Mouse (Mus musculus) macrophage (primary cell): ENCODE data around the gene Scgb1c1. TPM values are rescaled to one million over a fixed set of nuclear protein-coding genes. Genes with fewer than 3 reads are reported as not detected.

ENCODE experiments used
- H3K27ac ChIP-seq: fragments of 350-480 bp; formaldehyde crosslinking; 2 replicates; pipeline ENCODE4 v1.9.0; 2021
- H3K36me3 ChIP-seq: fragments of 350-480 bp; formaldehyde crosslinking; 2 replicates; pipeline ENCODE4 v1.9.0; 2021; ENCODE audit errors: inconsistent target
- H3K4me3 ChIP-seq: fragments of 350-480 bp; formaldehyde crosslinking; 2 replicates; pipeline ENCODE4 v1.9.0; 2021; ENCODE audit errors: inconsistent target
- H3K79me2 ChIP-seq: fragments of 350-480 bp; formaldehyde crosslinking; 2 replicates; pipeline ENCODE4 v1.9.0; 2021; ENCODE audit errors: inconsistent target
- WGBS: methylation state at CpG from one replicate; pipeline ENCODE4 v1.1.7; 2026; ENCODE audit warnings: inconsistent platforms; ENCODE audit not compliant: missing documents; 5-methylcytosine and 5-hydroxymethylcytosine counted together
- polyA plus RNA-seq: library from polyadenylated mRNA; stranded (reverse); fragments of 250-400 nt; gene quantifications from 3 replicates; pipeline ENCODE4 v1.2.4, GENCODE M21; 2018; ENCODE audit warnings: inconsistent platforms

Scgb1c1 gene
- polyA plus RNA-seq, 1 experiment from 2014 or later, result not detected

DNA sequence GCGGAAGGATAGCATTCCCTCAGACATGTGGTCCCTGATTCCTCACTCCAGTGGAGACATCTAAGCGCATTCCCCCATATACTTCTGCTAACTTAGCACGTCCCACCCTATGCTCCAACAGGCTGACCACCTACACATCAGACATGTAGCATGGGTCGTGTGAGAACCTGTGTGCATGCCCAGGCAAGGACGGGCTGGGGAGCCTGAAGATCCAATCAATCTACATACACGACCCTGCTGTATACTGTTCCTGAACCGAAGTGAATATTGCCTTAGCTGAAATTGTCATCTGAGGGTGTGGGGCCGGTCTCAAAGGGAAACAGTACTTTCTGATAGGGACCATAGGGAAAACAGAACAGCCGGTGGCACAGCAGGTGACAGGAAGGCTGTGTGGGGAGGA is 9.8 kb downstream of the Scgb1c1 start:
- peaks cover 32% of the 10 kb centered on the region for H3K36me3 ChIP-seq
- WGBS, result 65% methylated on average over 8 of the region's 9 CpGs
- peaks cover 66% of the 10 kb centered on the region for H3K79me2 ChIP-seq
- peak overlapping the region; percentile 91 for H3K27ac ChIP-seq
- peak overlapping the region; percentile 90 for H3K4me3 ChIP-seq

DNA sequence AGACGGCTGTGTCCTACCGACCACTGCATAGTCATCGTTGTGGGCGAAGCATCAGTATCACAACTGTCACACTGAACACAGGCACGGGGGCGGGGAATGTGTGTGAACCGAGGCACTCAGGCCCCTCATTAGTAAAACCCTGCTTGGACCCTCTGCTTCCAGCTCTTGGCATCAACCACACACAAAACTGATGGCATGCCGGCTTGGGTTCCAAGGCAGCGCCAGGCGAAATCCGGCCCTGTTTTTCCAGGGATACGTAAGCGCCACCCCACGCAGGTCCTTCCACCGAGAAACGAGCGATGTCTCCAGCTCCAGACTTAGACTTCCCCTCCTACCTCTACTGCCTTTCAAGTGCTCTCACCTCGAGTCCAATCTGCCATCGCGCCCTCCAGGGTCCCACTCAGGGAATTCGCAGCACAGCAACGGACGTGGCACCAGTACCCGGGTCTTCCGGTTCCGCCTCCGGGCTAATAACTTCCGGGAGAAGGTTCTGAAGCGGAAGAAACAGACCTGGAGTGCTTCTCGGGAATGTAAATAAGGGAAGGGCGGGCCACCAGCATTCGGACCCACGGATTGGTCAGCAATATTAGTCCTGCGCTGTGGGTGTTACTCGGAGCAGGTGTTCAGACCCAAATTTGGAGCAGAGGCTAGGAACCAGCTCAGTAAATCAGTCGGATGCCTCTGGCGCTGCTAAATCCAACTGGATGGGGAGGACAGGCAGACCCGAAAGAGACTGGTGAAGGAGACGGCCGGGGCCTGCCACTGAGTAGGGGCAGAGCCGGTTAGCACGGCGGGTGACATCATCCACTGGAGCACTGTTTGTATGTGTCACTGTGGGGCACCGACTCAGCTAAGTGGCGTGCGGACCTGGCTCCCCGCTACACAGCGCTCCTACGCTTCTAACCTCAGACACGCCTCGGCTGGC is 10.8 kb downstream of the Scgb1c1 start, which contains the start of gene Gm45785:
Gene Gm45785 (minus strand): TSS at position 472 of the 925 bp plus-strand sequence.
- peak within 1 kb of the TSS; percentile 91 for H3K27ac ChIP-seq
- WGBS, result under 1% methylated on average over 51 of the region's 51 CpGs
- H3K4me3 ChIP-seq, result peak within 1 kb of the TSS; percentile 90
- H3K79me2 ChIP-seq, result peaks cover 73% of the 10 kb centered on the region
- peaks cover 40% of the 10 kb centered on the region for H3K36me3 ChIP-seq

DNA sequence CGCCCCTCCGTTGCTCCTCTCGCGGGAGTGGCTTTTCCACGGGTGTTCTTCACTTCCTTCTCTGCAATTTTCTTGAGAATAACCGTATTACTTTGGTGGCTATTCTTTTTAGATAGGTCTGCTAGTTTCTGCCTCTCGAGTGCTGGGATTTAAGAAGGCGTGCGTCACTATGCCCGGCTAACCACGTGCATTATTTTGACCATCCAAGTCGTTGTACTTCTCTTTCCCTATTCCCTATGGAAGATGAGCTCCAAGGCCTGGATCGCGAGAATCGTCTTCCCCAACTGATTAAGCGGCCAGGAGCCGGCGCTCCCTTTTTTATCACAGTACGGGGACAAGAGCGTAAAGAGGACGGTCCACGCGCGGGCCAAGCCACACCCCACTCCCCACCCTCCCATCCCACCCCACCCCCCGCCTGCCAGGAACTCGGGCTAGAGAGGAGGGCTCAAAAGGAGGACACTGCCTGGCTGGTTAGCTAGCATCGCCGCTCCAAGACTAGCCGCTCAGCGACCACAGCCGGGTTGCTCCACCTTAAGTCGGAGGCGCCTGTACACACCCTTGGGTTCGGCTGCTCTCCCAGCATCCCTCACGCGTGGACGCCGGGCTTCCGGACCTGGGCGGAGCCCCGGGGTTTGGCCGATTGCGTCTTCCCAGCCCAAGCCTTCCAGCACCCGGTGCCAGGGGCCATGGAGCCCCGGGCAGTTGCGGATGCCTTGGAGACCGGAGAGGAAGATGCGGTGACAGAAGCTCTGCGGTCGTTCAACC is 11.6 kb downstream of the Scgb1c1 start, which contains the start of gene Ric8a:
Gene Ric8a (plus strand): TSS at position 173 of the 765 bp plus-strand sequence.
- peaks cover 48% of the 10 kb centered on the region for H3K36me3 ChIP-seq

GRCm38 (mm10) chr7:140857550-140858505 is 12.5 kb downstream of the Scgb1c1 start, which contains the start of gene Bet1l:
Gene Bet1l, minus strand, starts transcription at chr7:140857577.
- Histone ChIP-seq H3K4me3 (peak within 1 kb of the TSS; percentile 90), H3K79me2 (peaks cover 70% of the 10 kb centered on the region), H3K27ac (peak within 1 kb of the TSS; percentile 91), H3K36me3 (peaks cover 52% of the 10 kb centered on the region)
- 13% methylated on average over 40 of the region's 40 CpGs for WGBS

More for the DNA sequence above, 11.6 kb downstream of the Scgb1c1 start, which contains the start of gene Ric8a:
- Histone ChIP-seq H3K27ac (peak within 1 kb of the TSS; percentile 91), H3K79me2 (peaks cover 73% of the 10 kb centered on the region), H3K4me3 (peak within 1 kb of the TSS; percentile 90)
- WGBS, result 1% methylated on average over 49 of the region's 50 CpGs

- H3K4me3 ChIP-seq, result peak overlapping the region; percentile 90; the same call in 1 of the 2 replicates
- peaks cover 61% of the 10 kb centered on the region for H3K79me2 ChIP-seq
- 82% methylated on average over 8 of the region's 8 CpGs for WGBS
- peaks cover 52% of the 10 kb centered on the region for H3K36me3 ChIP-seq
- no peak overlapping the region for H3K27ac ChIP-seq
Measured at GRCm38 (mm10) chr7:140858746-140859145, 13.4 kb downstream of the Scgb1c1 start.

- WGBS, result 74% methylated on average over 6 of the region's 6 CpGs
- Histone ChIP-seq H3K36me3 (peaks cover 58% of the 10 kb centered on the region), H3K4me3 (no peak overlapping the region), H3K79me2 (peaks cover 48% of the 10 kb centered on the region), H3K27ac (no peak overlapping the region)
Measured at GRCm38 (mm10) chr7:140859997-140860396, 14.7 kb downstream of the Scgb1c1 start.

- WGBS, result 91% methylated on average over 5 of the region's 5 CpGs
- H3K27ac ChIP-seq, result no peak overlapping the region
- no peak overlapping the region for H3K4me3 ChIP-seq
- peaks cover 41% of the 10 kb centered on the region for H3K79me2 ChIP-seq
- peaks cover 58% of the 10 kb centered on the region for H3K36me3 ChIP-seq
Measured at GRCm38 (mm10) chr7:140860728-140861127, 15.4 kb downstream of the Scgb1c1 start.

DNA sequence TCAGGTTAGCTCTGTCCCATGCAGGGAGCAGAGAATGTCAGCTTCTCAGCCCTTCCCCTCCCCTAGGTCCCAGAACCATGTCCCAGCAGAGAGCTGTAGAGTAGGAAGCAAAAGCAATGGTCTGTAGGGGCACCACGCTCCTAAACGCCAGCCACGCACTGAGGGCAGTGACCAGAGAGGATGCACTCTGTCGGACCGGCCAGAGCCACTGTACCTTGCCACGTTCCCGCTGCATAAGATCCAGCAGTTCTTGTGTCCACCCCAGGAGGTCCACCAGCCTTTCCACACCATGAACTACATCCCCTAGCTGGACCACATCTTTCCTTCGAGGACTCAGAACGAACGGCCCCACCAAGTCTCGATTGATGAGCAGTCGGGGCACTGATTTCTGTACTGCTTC is 19.4 kb downstream of the Scgb1c1 start:
- WGBS, result 95% methylated on average over 12 of the region's 12 CpGs
- Histone ChIP-seq H3K27ac (no peak overlapping the region), H3K4me3 (no peak overlapping the region), H3K36me3 (peaks cover 54% of the 10 kb centered on the region), H3K79me2 (peaks cover 11% of the 10 kb centered on the region)

- 0% methylated on average over 4 of the region's 4 CpGs for WGBS
- peaks cover 2% of the 10 kb centered on the region; the same call in 1 of the 2 replicates for H3K36me3 ChIP-seq
- no peak overlapping the region for H3K4me3 ChIP-seq
- peak overlapping the region; percentile 67 for H3K27ac ChIP-seq
- peaks cover 16% of the 10 kb centered on the region for H3K79me2 ChIP-seq
Measured at GRCm38 (mm10) chr7:140874224-140874623, 28.9 kb downstream of the Scgb1c1 start.

GRCm38 (mm10) chr7:140877364-140877763 is 32.0 kb downstream of the Scgb1c1 start:
- Histone ChIP-seq H3K36me3 (no peaks in the 10 kb centered on the region; the same call in 1 of the 2 replicates), H3K79me2 (peaks cover 42% of the 10 kb centered on the region), H3K27ac (peak overlapping the region; percentile 46), H3K4me3 (no peak overlapping the region)
- 8% methylated on average over 6 of the region's 6 CpGs for WGBS

DNA sequence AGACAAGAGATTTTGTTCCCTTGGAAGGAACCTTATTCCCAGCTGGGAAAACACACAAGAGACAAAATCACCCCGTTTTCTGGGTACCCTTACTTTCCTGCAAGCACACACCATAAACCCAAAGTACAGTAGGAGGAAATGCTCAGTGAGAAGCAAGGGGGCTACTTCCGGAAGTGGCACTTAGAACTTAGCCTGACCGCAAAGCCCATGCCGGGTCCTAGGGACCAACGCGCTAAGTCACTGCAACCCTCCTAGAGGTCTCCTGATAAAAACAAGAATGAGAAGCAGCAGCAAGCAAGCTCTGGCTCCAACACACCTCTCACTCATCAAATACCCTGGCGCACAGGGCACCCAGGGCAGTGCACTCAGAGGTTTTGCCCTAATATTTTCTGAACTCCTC is 34.0 kb downstream of the Scgb1c1 start:
- Histone ChIP-seq H3K27ac (peak overlapping the region; percentile 33), H3K36me3 (peaks cover 6% of the 10 kb centered on the region; the same call in 1 of the 2 replicates), H3K4me3 (no peak overlapping the region), H3K79me2 (peaks cover 62% of the 10 kb centered on the region)
- WGBS, result 3% methylated on average over 7 of the region's 7 CpGs

DNA sequence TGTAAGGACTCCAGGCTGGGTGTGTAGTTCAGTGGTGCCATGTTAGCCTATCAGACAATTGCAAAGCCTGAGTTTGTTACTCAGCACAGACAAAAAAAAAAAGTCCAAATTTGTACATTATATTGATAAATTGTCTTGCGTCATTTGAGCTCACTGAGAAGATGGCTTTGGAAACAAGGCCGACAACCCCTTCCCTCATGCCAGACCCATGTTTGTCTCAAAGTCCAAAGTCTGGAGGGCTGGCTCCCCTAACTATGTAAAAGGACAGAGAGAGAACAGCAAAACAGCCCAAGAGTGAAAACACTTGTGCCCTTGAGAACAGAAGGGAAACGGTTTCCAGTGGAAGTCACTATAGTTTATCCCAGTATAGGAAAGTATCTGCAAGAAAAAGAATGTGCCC is 35.1 kb downstream of the Scgb1c1 start:
- Histone ChIP-seq H3K79me2 (peaks cover 73% of the 10 kb centered on the region), H3K4me3 (peak overlapping the region; percentile 100), H3K36me3 (peaks cover 11% of the 10 kb centered on the region; the same call in 1 of the 2 replicates), H3K27ac (peak overlapping the region; percentile 59)
- 29% methylated on average over 3 of the region's 3 CpGs for WGBS

- Histone ChIP-seq H3K79me2 (peaks cover 78% of the 10 kb centered on the region), H3K27ac (peak overlapping the region; percentile 59), H3K36me3 (peaks cover 12% of the 10 kb centered on the region; the same call in 1 of the 2 replicates), H3K4me3 (peak overlapping the region; percentile 100)
- WGBS, result 3% methylated on average over 8 of the region's 8 CpGs
Measured at GRCm38 (mm10) chr7:140880865-140881515, 35.6 kb downstream of the Scgb1c1 start.
